Mouse (Mus musculus): ENCODE data around the gene Tex14.

Gene Tex14

DNA sequence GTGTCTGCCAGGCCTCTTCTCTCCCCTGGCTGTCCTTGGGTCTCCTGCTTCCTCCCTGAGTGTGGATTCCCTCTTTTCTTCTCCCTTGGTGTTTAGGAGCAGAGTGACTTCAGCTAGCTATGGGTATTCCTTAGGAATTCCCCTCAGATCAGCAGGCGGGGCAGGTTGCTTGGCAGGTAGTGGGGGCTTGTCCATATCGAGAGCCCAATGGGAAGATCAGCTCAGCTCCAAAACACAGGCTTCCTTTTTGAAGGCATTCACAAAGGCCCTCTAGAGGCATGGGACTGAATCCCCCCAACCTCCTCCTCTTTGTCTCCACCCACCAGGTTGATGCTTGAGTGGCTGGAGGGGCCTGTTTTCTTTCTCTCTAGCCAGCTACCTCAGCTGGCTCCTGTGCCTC, 191.6 kb downstream of the Tex14 start:
- TF ChIP-seq GATA4 (IDR thresholded peaks at IDR 0.05; ENCODE audit: insufficient replicate concordance, low read length), result no peak

DNA sequence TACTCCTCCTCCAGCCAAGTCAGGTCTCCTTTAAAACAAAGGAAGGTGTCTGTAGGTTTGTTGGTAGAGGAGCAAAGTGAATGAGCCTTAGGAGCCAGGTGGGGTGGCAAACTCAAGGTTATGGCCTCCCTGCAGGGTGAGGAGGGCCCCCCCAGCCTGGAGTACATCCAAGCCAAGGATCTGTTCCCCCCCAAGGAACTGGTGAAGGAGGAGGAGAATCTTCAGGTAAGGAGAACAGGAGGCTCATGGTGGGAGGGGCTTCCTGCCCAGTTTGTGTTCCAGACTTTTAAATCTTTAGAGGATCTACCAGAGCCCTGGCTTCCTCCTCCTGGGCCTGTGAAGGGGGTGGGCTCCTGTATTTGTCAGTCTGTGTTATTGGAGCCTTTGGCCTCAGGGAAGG, 192.2 kb downstream of the Tex14 start:
- no peak for TF ChIP-seq GATA4 (IDR thresholded peaks at IDR 0.05; ENCODE audit: insufficient replicate concordance, low read length)

GRCm38 (mm10) chr11:87599395-87600089, 194.7 kb downstream of the Tex14 start:
- no peak for TF ChIP-seq GATA4 (IDR thresholded peaks at IDR 0.05; ENCODE audit: insufficient replicate concordance, low read length)

DNA sequence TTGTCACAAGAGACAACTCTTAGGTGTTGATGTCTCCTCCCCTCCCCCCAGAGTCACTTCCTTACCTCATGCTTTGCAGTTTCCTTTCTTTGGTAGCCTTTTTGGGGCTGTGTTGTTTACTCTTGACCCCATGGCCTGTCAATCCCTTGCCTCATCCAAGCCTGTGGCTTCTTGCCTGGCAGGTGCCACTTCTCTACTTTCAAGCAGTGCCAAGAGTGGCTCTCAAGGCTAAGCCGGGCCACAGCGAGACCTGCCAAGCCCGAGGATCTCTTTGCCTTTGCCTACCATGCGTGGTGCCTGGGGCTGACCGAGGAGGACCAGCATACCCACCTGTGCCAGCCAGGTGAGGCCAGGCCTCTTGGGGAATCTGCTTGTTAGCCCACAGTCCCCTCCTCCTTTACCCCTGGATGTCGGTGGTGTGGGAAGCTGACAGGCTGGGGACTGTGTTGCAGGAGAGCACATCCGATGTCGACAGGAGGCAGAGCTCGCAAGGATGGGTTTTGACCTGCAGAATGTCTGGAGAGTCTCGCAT, 195.5 kb downstream of the Tex14 start:
- TF ChIP-seq GATA4 (IDR thresholded peaks at IDR 0.05; ENCODE audit: insufficient replicate concordance, low read length), result no peak

DNA sequence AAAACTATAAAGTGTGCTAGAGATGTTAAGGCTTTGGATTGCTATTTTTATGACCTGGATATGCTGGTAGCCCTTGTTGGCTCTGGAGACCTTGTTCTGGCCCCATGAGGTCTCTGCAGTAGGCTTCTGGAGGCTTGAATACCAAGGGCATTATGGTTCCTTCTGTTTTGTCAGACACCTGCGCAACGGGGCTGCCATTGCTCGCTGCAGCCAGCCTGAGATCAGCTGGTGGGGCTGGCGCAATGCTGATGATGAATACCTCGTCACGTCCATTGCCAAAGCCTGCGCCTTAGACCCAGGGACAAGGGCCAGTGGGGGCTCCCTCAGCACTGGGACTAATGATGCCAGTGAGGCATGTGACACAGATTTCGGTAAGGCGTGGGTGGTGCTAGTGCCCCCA, 197.4 kb downstream of the Tex14 start:
- TF ChIP-seq GATA4 (IDR thresholded peaks at IDR 0.05; ENCODE audit: insufficient replicate concordance, low read length), result no peak

DNA sequence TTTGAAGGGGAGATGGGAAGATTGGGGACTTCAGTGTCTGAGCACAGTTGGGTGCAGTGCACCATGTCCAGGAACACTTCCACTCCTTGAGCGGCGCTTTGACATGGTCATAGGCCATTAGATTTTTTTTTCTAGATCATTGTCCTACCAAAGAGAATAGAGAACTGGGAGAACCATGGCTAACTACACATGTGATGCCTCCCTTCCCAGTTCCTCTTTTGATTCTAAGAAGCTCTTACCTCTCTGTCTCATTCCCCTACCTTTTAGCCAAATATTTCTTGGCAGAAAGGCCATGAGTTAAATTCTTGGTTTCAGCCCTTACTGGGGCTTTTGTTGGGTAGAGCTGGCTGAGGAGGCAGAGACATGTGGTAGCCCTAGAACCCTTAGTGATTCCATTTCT, 198.7 kb downstream of the Tex14 start:
- TF ChIP-seq GATA4 (IDR thresholded peaks at IDR 0.05; ENCODE audit: insufficient replicate concordance, low read length), result no peak

All from liver, adult (tissue).